Mouse (Mus musculus): ENCODE measurements around the gene Fscn1. TPM values are rescaled to one million over a fixed set of nuclear protein-coding genes. Genes with fewer than 3 reads are reported as not detected.
A peak's percentile ranks its signal among the peaks of the same experiment; 100 is the strongest.

Fscn1 gene
- total RNA-seq, 2 experiments from 2014 or later, result 334 to 344 TPM

- no peak overlapping the region for H3K4me3 ChIP-seq
- TF ChIP-seq CTCF (IDR thresholded peaks at IDR 0.05), result no peak
- intact Hi-C loops (cut with DNase I), result no loop called here
Observed at GRCm38 (mm10) chr5:142924336-142924959, 35.7 kb upstream of the Fscn1 start.

GRCm38 (mm10) chr5:142926204-142926939 lies 33.8 kb upstream of the Fscn1 start:
- DNase-seq (ENCODE audit: extremely low spot score in 1 of 2, low spot score in 2 of 2), result no peak
- no peak for TF ChIP-seq CTCF (IDR thresholded peaks at IDR 0.05)
- H3K4me3 ChIP-seq, result no peak overlapping the region
- H3K27ac ChIP-seq, result peak overlapping the region; percentile 55
- intact Hi-C loops (cut with DNase I), result no loop called here

More at GRCm38 (mm10) chr5:142924336-142924959, 35.7 kb upstream of the Fscn1 start:
- DNase-seq (ENCODE audit: extremely low spot score in 1 of 2, low spot score in 2 of 2), result no peak
- H3K27ac ChIP-seq, result no peak overlapping the region

- no peak for DNase-seq (ENCODE audit: extremely low spot score in 1 of 2, low spot score in 2 of 2)
- intact Hi-C loops (cut with DNase I), result no loop called here
- Histone ChIP-seq H3K27ac (peak overlapping the region; percentile 53), H3K4me3 (no peak overlapping the region)
- TF ChIP-seq CTCF (IDR thresholded peaks at IDR 0.05), result no peak
Observed at GRCm38 (mm10) chr5:142926940-142927228, 33.3 kb upstream of the Fscn1 start.

GRCm38 (mm10) chr5:142927341-142927930 lies 32.7 kb upstream of the Fscn1 start:
- DNase-seq (ENCODE audit: extremely low spot score in 1 of 2, low spot score in 2 of 2), result no peak
- no peak for TF ChIP-seq CTCF (IDR thresholded peaks at IDR 0.05)
- intact Hi-C loops (cut with DNase I), result no loop called here
- H3K27ac ChIP-seq, result no peak overlapping the region; the same call in 1 of the 2 replicates
- no peak overlapping the region for H3K4me3 ChIP-seq

- Histone ChIP-seq H3K27ac (peak overlapping the region; percentile 91), H3K4me3 (peak overlapping the region; percentile 51)
- DNase-seq (ENCODE audit: extremely low spot score in 1 of 2, low spot score in 2 of 2), result peak; percentile 73 to 79
- intact Hi-C loops (cut with DNase I), result loop anchor here (1.0 kb wide), 2 partner anchors 23 to 111 kb away; partner anchors contain the start of gene Actb
- TF ChIP-seq CTCF (IDR thresholded peaks at IDR 0.05), result no peak; the same call in 1 of the 2 replicates
Observed at GRCm38 (mm10) chr5:142928749-142929399, 31.3 kb upstream of the Fscn1 start.

GRCm38 (mm10) chr5:142929400-142929752 lies 30.8 kb upstream of the Fscn1 start:
- intact Hi-C loops (cut with DNase I), result loop anchor here (1.0 kb wide), 2 partner anchors 23 to 111 kb away; partner anchors contain the start of gene Actb
- Histone ChIP-seq H3K27ac (peak overlapping the region; percentile 91), H3K4me3 (peak overlapping the region; percentile 51)
- TF ChIP-seq CTCF (IDR thresholded peaks at IDR 0.05), result no peak
- no peak for DNase-seq (ENCODE audit: extremely low spot score in 1 of 2, low spot score in 2 of 2)

- Histone ChIP-seq H3K4me3 (no peak overlapping the region), H3K27ac (no peak overlapping the region)
- intact Hi-C loops (cut with DNase I), result loop anchor here (5.0 to 10.0 kb wide), 2 partner anchors 34 to 166 kb away; partner anchors contain the start of gene Fbxl18
- no peak for TF ChIP-seq CTCF (IDR thresholded peaks at IDR 0.05)
- DNase-seq (ENCODE audit: extremely low spot score in 1 of 2, low spot score in 2 of 2), result no peak
Observed at GRCm38 (mm10) chr5:142931241-142931745, 28.9 kb upstream of the Fscn1 start.

- Histone ChIP-seq H3K4me3 (no peak overlapping the region), H3K27ac (no peak overlapping the region)
- intact Hi-C loops (cut with DNase I), result loop anchor here (1.0 to 10.0 kb wide), 3 partner anchors 35 to 167 kb away; partner anchors contain the start of gene Fbxl18
- TF ChIP-seq CTCF (IDR thresholded peaks at IDR 0.05), result peak; percentile 79
- DNase-seq (ENCODE audit: extremely low spot score in 1 of 2, low spot score in 2 of 2), result peak; percentile 63 to 69
Observed at GRCm38 (mm10) chr5:142932084-142932685, 28.0 kb upstream of the Fscn1 start.

- DNase-seq (ENCODE audit: extremely low spot score in 1 of 2, low spot score in 2 of 2), result no peak
- no peak overlapping the region for H3K4me3 ChIP-seq
- H3K27ac ChIP-seq, result no peak overlapping the region
- intact Hi-C loops (cut with DNase I), result loop anchor here (1.0 to 10.0 kb wide), 3 partner anchors 35 to 168 kb away; partner anchors contain the start of gene Fbxl18
- no peak for TF ChIP-seq CTCF (IDR thresholded peaks at IDR 0.05)
Observed at GRCm38 (mm10) chr5:142932731-142933130, 27.4 kb upstream of the Fscn1 start.

GRCm38 (mm10) chr5:142935642-142936335 lies 24.4 kb upstream of the Fscn1 start:
- intact Hi-C loops (cut with DNase I), result loop anchor here (1.0 to 10.0 kb wide), 2 partner anchors 131 to 171 kb away; no protein-coding TSS in a partner anchor
- H3K4me3 ChIP-seq, result peak overlapping the region; percentile 30

More at GRCm38 (mm10) chr5:142935642-142936335, 24.4 kb upstream of the Fscn1 start:
- peak; percentile 67 to 75 for DNase-seq (ENCODE audit: extremely low spot score in 1 of 2, low spot score in 2 of 2)
- H3K27ac ChIP-seq, result peak overlapping the region; percentile 29; the same call in 1 of the 2 replicates
- peak; percentile 61 for TF ChIP-seq CTCF (IDR thresholded peaks at IDR 0.05)

Data from left cerebral cortex, adult 2 months (tissue).